Mouse (Mus musculus): ENCODE results near the gene Faah. TPM values are rescaled to one million over a fixed set of nuclear protein-coding genes. Genes with fewer than 3 reads are reported as not detected.
A peak's percentile ranks its signal among the peaks of the same experiment; 100 is the strongest.

Gene Faah
- polyA plus RNA-seq, 1 experiment from 2014 or later = 8.3 TPM

- peak; percentile 44 for DNase-seq (ENCODE audit: low spot score)
- Histone ChIP-seq H3K9ac (ENCODE audit: low read length) (peak overlapping the region; percentile 59), H3K27ac (replicated peaks) (peak overlapping the region; percentile 94), H3K9me3 (ENCODE audit: control insufficient read depth, low read length) (no peaks in the 10 kb centered on the region), H3K4me3 (ENCODE audit: low read depth, low read length) (peak overlapping the region; percentile 59), H3K4me1 (replicated peaks; ENCODE audit: control insufficient read depth, insufficient read depth) (no peaks in the 10 kb centered on the region), H3K27me3 (ENCODE audit: control insufficient read depth, insufficient read depth, low read length) (no peaks in the 10 kb centered on the region), H3K36me3 (ENCODE audit: control insufficient read depth, insufficient read depth, low read length) (no peaks in the 10 kb centered on the region), H3K4me2 (replicated peaks; ENCODE audit: low read depth) (peak overlapping the region; percentile 84)
- ATAC-seq (ENCODE audit: low FRiP score, low TSS enrichment) = peak; percentile 36
- TF ChIP-seq EP300 (optimal IDR thresholded peaks at IDR 0.05) (no peak), CTCF (IDR thresholded peaks at IDR 0.05; ENCODE audit: low read depth) (peak; percentile 62)
- WGBS = 7% methylated on average over 21 of the region's 22 CpGs
Measured at GRCm38 (mm10) chr4:116052526-116053293, 35.0 kb upstream of the Faah start.

DNA sequence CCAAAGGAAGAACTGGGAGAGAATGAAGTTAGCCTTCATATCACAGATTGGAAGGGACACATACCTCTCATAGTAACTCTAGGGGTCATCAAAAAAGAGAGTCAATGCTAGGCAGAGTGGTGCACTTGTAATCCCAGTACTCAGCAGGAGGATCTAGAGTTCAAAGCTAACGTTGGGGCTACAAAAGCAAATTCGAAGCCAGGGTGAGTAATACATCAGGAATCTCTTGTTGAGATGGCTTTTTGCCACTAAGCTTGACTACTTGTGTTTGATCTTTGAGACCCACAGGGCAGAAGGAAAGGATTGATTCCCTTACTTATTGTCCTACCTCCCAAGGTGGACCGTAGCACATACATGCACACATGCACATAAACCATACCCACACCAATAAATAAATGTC, 31.5 kb upstream of the Faah start:
- Histone ChIP-seq H3K4me1 (replicated peaks; ENCODE audit: control insufficient read depth, insufficient read depth) (no peaks in the 10 kb centered on the region), H3K36me3 (ENCODE audit: control insufficient read depth, insufficient read depth, low read length) (no peaks in the 10 kb centered on the region), H3K4me2 (replicated peaks; ENCODE audit: low read depth) (no peak overlapping the region), H3K27ac (replicated peaks) (no peak overlapping the region), H3K27me3 (ENCODE audit: control insufficient read depth, insufficient read depth, low read length) (no peaks in the 10 kb centered on the region), H3K4me3 (ENCODE audit: low read depth, low read length) (no peak overlapping the region), H3K9me3 (ENCODE audit: control insufficient read depth, low read length) (no peaks in the 10 kb centered on the region), H3K9ac (ENCODE audit: low read length) (no peak overlapping the region)
- TF ChIP-seq CTCF (IDR thresholded peaks at IDR 0.05; ENCODE audit: low read depth) (no peak), EP300 (optimal IDR thresholded peaks at IDR 0.05) (no peak)
- ATAC-seq (ENCODE audit: low FRiP score, low TSS enrichment) (no peak), DNase-seq (ENCODE audit: low spot score) (no peak)
- WGBS = 52% methylated on average over 3 of the region's 3 CpGs

DNA sequence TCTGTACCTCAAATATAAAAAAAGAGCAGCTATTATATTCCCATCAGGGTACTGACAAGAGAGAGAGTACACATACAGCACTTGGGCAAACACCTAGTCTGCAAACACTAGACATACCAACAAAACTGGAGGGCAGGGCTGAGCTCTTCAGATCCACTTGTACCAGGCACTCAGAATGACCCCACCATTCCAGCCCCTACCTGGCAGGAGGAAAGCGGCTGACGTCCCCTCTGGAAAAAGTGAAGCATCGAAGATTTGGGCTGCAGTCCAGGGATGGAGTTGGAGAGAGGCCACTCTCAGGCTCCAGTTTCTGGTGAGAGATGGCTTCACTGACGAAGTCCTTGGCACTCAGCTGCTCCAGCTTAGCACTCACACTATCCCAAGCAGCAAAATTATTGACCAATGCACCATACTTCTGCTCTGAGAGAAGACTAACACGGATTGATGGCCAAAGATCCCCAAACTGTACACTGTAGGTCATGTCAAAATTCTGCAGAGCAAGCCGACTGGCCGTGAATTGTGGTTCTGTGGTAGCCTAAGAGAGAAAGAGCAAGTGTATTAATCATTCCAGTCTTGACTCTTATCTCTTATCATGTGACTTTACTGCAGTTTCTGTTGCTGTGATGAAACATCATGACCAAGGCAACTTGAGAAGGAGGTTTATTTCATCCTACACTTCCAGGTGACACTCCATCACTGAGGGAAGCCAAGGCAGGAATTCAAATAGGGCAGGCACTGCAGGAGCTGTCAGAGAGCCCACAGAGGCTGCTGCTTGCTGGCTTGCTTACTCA, 30.6 kb upstream of the Faah start:
- no peak for TF ChIP-seq EP300 (optimal IDR thresholded peaks at IDR 0.05)
- Histone ChIP-seq H3K9ac (ENCODE audit: low read length) (no peak overlapping the region), H3K36me3 (ENCODE audit: control insufficient read depth, insufficient read depth, low read length) (0 out of 2 replicates have a peak, but pooled peaks cover 3% of the 10 kb centered on the region), H3K27ac (replicated peaks) (no peak overlapping the region), H3K4me3 (ENCODE audit: low read depth, low read length) (no peak overlapping the region), H3K9me3 (ENCODE audit: control insufficient read depth, low read length) (no peaks in the 10 kb centered on the region), H3K4me1 (replicated peaks; ENCODE audit: control insufficient read depth, insufficient read depth) (no peaks in the 10 kb centered on the region), H3K27me3 (ENCODE audit: control insufficient read depth, insufficient read depth, low read length) (no peaks in the 10 kb centered on the region), H3K4me2 (replicated peaks; ENCODE audit: low read depth) (no peak overlapping the region)
- peak; percentile 27 for DNase-seq (ENCODE audit: low spot score)
- ATAC-seq (ENCODE audit: low FRiP score, low TSS enrichment) = peak; percentile 57
- 50% methylated on average over 7 of the region's 7 CpGs for WGBS

DNA sequence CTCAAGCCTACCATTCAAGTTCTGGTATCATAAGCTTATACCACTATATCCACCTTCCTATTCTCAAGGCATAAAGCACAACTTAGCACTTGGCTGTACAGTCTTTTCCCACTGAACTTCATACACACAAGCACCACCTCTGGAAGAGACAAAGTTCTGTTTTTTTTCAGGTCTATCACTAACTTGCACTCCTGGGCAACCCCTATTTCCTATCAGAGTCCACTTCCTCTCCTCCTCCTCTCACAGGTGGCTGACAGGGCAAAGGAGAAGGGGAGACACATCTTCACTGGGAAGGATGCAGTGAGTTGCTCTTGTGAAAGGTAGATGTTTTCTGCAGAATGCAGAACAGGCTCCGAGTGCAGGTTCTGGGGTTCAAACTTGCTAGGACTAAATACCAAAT, 30.0 kb upstream of the Faah start:
- DNase-seq (ENCODE audit: low spot score) (no peak), ATAC-seq (ENCODE audit: low FRiP score, low TSS enrichment) (no peak)
- Histone ChIP-seq H3K4me1 (replicated peaks; ENCODE audit: control insufficient read depth, insufficient read depth) (no peaks in the 10 kb centered on the region), H3K36me3 (ENCODE audit: control insufficient read depth, insufficient read depth, low read length) (0 out of 2 replicates have a peak, but pooled peaks cover 3% of the 10 kb centered on the region), H3K9ac (ENCODE audit: low read length) (no peak overlapping the region), H3K4me2 (replicated peaks; ENCODE audit: low read depth) (no peak overlapping the region), H3K27ac (replicated peaks) (no peak overlapping the region), H3K4me3 (ENCODE audit: low read depth, low read length) (no peak overlapping the region), H3K27me3 (ENCODE audit: control insufficient read depth, insufficient read depth, low read length) (no peaks in the 10 kb centered on the region), H3K9me3 (ENCODE audit: control insufficient read depth, low read length) (no peaks in the 10 kb centered on the region)
- 71% methylated on average over 1 of the region's 1 CpGs for WGBS
- TF ChIP-seq CTCF (IDR thresholded peaks at IDR 0.05; ENCODE audit: low read depth) (no peak), EP300 (optimal IDR thresholded peaks at IDR 0.05) (no peak)

DNA sequence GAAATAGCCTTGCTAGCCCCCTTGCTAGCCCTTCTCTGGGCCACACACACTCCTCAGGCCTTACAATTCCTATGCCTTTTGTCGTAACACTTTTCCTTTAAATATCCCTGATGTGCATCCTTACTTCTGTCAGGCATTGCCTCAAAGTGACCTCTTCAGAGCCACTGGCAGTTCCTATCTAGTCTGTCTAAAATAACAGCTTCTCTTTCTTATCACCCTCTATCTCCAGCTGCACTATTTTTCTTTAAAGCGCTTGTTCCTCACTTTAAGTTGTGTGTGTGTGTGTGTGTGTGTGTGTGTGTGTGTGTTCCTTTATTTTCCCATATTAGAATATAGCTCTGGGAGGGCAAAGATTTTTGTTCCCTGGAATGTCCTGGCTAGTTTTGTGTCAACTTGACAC, 28.9 kb upstream of the Faah start:
- no peaks in the 10 kb centered on the region for H3K4me1 ChIP-seq (replicated peaks; ENCODE audit: control insufficient read depth, insufficient read depth)
- ATAC-seq (ENCODE audit: low FRiP score, low TSS enrichment) = no peak
- H3K36me3 ChIP-seq (ENCODE audit: control insufficient read depth, insufficient read depth, low read length) = 0 out of 2 replicates have a peak, but pooled peaks cover 3% of the 10 kb centered on the region
- H3K27me3 ChIP-seq (ENCODE audit: control insufficient read depth, insufficient read depth, low read length) = no peaks in the 10 kb centered on the region
- H3K4me3 ChIP-seq (ENCODE audit: low read depth, low read length) = no peak overlapping the region
- WGBS = 84% methylated on average over 2 of the region's 2 CpGs
- no peak overlapping the region for H3K4me2 ChIP-seq (replicated peaks; ENCODE audit: low read depth)
- no peaks in the 10 kb centered on the region for H3K9me3 ChIP-seq (ENCODE audit: control insufficient read depth, low read length)
- DNase-seq (ENCODE audit: low spot score) = no peak
- H3K9ac ChIP-seq (ENCODE audit: low read length) = no peak overlapping the region
- TF ChIP-seq CTCF (IDR thresholded peaks at IDR 0.05; ENCODE audit: low read depth) (no peak), EP300 (optimal IDR thresholded peaks at IDR 0.05) (no peak)
- H3K27ac ChIP-seq (replicated peaks) = no peak overlapping the region

DNA sequence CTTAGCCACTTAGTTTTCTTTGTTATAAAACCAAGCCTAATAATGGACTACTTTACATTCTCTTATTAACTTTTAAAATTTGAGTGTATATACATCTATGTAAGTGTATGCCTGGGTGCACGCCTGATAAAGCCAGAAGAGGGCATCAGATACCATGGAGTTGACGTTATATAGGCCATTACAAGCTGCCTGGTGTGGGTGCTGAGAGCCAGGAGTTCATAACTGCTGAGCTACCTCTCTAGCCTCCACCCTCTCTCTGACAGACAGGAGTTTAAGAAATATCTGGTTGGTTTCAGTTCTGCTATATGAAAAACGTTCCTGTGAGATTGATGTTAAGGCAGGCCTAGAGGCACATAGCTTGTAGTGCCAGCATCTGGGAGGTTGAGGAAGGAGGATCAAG, 24.5 kb upstream of the Faah start:
- Histone ChIP-seq H3K27ac (replicated peaks) (no peak overlapping the region), H3K9ac (ENCODE audit: low read length) (no peak overlapping the region), H3K27me3 (ENCODE audit: control insufficient read depth, insufficient read depth, low read length) (no peaks in the 10 kb centered on the region), H3K4me2 (replicated peaks; ENCODE audit: low read depth) (no peak overlapping the region), H3K4me3 (ENCODE audit: low read depth, low read length) (no peak overlapping the region), H3K9me3 (ENCODE audit: control insufficient read depth, low read length) (no peaks in the 10 kb centered on the region), H3K36me3 (ENCODE audit: control insufficient read depth, insufficient read depth, low read length) (peaks cover 3% of the 10 kb centered on the region; the same call in 1 of the 2 replicates), H3K4me1 (replicated peaks; ENCODE audit: control insufficient read depth, insufficient read depth) (no peaks in the 10 kb centered on the region)
- 64% methylated on average over 3 of the region's 3 CpGs for whole genome bisulfite sequencing
- no peak for TF ChIP-seq EP300 (optimal IDR thresholded peaks at IDR 0.05)
- TF ChIP-seq CTCF (IDR thresholded peaks at IDR 0.05; ENCODE audit: low read depth) = peak; percentile 26; the same call in 1 of the 2 replicates
- no peak for DNase-seq (ENCODE audit: low spot score)
- ATAC-seq (ENCODE audit: low FRiP score, low TSS enrichment) = no peak
